Mouse (Mus musculus) cerebellum, adult 11-12 months (tissue): Measurements from ENCODE around the gene Espn.

Experiments
- DNase-seq: peaks from one replicate; pipeline ENCODE4 v3.0.0; 2022

The Espn gene

DNA sequence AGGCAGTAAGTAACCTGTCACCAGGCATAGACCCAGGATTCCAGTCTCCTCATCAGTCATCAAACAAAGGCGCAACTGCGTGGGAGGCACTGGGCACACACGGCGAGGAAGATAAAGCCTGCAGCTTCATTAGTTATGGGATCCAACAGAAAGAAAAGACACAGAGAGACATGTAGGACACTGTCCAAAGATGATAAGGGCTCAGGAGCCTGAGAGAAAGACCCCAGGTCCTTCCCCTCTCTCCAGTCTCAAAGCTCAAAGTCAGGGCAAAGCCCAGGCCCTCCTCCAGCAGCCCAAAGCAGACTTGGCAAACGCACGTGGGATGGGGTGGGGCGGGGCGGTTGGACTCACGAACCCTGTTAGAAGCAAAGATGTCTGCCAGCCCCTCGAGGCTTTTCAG is 6.7 kb downstream of the Espn start:
- DNase-seq = no peak

DNA sequence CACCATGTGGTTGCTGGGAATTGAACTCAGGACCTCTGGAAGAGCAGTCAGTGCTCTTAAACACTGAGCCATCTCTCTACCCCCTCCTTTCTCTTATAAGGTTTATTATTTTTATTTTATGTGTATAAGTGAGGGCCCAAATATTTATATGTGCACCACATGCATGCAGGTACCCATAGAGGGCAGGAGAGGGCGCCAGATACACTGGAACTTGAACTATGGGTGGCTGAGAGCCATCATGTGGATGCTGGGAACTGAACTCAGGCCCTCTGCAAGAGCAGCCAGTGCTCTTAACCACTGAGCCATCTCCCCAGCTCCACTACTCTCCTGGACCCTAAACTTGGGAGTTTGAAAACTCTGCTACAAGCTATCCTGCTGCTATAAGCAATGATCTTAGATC is 8.5 kb downstream of the Espn start:
- no peak for DNase-seq

DNA sequence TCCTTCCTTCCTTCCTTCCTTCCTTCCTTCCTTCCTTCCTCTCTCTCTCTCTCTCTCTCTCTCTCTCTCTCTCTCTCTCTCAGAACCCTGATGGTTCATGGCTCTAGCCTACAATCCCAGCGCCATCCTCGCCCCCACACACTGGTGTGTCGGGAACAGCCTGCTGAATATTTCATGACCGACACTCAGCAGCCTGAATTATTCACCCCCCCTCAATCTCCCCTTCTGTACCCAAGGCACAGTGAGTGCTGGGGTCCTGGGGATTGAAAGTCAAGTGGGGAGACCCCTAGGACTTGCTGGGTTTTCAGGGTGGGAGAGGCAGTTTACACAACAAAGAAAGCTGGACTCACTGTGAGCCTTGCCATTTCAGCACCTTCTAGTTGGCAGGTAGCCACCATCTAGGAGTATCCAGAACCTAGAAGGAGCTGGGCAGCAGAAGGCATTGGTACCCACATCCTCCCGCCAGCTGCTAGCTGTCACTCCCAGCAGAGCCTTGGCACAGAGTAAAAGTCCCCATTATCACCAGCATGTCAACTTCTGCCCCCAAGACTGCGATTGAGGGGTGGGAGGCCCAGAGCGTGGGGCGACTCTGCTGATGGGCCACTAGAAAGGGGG is 10.5 kb downstream of the Espn start:
- DNase-seq = no peak

DNA sequence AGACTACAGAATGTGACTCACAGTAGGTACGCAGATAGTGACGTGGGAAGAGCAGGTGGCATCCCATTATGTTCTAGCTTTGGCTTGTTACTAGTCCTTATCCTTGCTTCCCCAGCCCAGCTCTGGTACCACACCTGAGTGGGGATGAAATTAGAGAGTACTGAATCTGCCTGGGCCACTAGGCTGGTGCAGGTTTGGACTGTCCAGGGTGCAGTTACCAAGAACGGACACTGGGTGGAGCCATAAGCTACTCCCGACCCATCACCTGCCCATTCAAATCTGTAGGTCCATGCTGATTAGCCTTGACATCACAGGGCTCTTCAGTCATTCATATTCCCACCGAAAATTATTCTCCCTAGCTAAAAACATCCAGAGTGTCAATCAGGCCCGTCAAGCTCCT is 11.7 kb downstream of the Espn start:
- no peak for DNase-seq

DNA sequence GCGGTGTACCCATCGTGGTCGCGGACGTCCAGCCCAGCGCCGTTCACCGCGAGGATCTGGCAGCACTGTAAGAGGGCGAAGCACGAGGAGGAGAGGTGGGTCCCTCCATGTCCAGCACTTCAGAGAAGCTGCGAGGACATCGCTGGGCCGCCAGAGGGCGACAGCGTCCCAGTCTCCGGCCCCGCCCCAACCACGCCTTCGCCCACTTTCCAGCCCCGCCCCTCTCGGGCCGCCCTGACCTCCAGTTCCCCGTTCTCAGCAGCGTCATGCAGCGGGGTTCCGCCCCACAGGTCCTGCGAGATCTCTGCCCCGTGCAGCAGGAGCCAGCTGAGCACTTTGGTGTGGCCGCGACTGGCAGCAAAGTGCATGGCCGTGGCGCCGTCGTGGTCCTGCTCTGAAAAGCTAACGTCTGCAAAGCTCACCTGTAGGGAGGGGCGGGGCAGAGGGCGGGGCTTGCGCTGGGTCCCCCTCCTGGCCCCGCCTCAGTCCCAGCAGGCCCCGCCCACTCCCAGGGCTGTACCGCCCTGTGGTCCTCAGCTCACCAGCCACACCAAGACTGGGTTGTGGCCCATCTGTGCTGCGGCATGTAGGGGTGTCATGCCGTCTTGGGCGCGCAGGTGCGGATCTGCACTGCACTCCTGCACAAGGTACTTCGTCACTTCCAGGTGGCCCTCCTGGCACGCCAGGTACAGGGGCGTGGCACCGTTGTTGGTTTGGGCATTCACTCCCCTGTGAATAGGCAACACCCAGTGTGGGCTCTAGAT is 13.5 kb downstream of the Espn start:
- peak; percentile 80 for DNase-seq

DNA sequence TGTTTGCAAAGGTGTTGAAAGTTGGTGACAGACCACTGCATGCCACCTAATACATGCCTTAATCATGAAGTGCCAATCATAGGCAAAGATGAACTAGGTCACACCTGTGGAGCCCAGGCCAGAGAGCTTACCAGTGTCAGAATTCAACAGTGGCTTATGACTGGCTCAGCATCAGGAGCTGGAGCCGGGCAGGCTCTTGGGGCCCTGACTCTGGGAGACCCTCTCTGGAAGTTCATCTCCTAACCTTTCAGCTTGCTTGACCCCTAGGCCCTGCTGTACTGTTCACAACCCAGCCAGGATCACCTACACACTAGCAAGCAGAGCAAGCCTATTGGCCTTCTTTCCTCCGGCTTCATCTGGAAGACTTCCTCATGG is 15.3 kb downstream of the Espn start:
- DNase-seq = no peak

DNA sequence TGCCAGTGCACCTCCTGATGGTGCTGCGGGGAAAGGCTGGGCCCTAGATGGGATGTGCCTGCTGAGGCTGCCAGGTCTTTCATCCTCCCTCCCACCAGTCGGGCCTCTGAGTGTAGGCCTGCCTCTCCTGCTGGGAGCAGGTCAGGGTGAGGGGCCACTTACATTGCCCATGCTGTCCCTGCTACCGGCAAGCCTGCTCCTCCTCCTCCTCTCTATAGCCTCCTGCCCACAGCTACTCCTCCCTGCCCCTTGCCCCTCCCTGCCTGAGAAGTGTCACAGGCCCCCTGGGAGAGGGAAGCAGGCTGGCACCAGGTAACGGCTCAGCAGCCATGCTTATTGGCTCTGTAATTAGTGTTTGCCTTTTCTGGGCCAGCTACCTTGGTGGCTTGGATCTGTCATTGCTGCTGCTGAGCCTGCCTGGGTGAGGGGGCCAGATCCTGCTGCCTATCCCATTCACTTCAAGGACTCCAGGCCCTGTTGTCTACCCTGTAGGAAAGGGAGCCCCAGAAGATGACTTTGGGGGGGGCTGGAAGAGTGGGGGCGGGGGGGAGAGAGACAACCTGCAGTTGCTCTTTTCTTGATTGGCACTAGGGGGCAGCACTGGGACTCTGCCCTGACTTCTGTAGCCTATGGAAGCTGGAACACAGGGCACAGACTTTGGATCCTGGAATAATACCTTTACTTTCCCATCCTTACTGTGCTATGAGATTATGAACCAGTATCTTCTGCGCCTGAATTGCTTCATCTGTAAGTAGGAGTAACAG is 15.9 kb downstream of the Espn start:
- DNase-seq = no peak

DNA sequence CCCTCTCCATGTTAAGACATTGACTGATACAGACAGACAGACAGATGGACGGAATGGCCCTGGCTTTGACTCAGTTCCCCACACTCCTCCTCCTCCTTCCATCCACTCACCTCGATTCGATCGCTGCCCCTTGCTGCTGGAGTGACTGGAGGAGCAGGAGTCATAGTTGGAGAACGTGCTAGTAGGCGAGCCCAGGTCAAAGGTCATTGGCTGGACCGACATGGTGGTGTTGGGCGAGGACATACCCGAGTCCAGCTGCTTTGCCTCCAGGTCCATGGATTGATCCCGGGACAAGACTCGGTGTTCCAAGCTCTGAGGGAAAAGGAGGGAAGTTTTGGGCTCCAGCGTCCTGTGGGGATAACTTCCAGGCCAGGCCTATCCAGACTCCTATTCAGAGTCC is 16.8 kb downstream of the Espn start:
- DNase-seq = no peak

DNA sequence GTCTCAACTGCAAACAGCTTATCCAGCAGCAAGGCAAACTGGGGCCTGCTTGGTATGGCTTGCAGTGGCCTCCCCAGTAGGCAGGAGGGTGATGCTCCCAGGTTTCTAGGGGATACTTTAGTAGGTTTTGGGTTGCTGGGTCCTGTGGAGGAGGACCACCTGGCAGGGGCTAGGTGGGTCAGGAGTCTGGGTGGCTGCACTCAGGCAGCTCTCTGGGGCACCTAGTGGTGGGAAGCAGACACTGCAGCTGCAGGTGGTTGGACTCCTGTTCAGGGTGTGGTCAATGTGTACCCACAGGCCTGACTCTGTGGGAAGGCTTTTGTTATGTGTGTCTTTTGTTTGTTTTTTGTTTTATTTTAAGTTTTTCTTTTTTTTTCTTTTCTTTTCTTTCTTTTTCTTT is 17.7 kb downstream of the Espn start:
- no peak for DNase-seq

DNA sequence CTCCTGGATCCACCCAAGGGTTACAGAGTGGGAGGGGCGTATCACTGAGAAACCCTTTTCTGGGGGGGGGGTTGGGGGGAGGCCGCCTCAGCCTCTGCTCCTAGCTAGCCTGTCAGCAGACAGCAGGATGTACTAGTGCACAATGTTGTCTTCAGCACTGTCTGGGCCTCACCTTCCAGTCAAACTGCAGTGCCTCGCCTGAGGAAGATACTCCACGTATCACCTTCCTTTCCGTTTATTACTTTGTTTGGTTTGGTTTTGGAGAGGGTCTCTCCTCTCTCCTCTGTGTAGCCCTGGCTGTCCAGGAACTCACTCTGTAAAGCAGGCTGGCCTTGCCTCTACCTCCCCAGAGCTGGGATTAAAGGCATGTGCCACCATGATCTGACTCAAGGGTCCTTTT is 19.0 kb downstream of the Espn start:
- no peak for DNase-seq

DNA sequence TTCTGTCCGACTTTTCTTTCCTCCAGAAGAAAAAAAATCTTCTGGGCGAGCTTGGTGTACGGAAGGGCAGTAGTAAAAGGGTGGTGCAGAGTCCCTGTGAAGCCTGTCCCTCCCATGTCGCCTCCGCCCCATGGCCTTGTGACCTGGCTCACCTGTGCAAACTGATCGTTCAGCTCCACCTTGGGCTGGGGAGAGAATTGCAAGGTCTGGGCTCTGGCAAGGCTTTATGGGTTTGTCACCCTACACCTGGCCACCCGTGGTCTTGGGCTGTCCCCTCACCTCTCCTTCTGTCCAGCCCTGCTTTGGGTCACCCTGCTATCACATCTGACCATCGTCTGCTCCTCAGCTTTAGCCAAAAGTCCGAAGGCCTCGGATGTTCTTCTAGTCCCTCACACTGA is 19.4 kb downstream of the Espn start:
- no peak for DNase-seq

DNA sequence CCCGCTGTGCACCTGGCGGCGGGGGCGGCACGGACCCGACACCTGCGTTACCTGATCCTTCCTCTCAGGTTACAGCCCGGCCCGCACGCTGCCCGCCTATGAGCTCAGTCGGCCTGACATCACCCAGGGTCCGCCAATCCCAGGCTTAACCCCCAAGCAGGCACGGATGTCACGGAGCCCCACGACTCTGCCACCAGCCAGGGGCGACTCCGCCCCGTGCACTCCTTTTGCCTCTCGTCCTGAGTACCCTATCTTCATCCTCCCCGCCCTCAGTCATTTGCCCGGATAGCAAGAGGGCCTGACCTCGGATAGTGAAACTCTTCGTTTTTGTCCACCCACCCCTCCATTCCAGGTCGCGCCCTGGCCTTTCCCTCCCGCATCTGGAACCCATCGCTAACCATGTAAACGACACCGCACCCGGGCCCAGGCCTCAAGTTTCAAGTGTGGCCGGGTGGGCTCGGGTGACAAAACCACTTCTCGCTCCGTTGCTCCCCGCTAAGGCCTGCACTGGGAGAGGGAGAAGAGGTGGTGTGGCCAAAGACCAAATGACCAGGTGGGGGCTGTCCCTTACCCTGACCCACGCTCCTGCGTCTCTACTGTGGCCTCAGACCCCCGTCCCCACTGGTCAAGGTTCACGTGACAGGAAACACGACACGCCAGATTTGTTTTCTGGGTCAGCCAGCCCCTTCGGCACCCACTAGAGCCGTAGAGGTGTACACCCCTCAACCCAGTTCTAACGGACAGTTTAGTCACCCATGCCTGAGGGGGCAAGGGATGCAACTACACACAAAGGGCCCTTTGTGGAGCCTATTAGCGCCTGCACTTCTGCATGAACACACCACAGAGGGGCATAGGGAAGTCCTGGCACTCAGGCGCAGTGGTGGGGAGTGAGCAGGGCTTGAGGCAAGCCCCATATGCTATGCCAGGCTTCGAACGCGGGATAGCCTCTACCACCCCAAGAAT is 20.1 kb downstream of the Espn start:
- no peak for DNase-seq

DNA sequence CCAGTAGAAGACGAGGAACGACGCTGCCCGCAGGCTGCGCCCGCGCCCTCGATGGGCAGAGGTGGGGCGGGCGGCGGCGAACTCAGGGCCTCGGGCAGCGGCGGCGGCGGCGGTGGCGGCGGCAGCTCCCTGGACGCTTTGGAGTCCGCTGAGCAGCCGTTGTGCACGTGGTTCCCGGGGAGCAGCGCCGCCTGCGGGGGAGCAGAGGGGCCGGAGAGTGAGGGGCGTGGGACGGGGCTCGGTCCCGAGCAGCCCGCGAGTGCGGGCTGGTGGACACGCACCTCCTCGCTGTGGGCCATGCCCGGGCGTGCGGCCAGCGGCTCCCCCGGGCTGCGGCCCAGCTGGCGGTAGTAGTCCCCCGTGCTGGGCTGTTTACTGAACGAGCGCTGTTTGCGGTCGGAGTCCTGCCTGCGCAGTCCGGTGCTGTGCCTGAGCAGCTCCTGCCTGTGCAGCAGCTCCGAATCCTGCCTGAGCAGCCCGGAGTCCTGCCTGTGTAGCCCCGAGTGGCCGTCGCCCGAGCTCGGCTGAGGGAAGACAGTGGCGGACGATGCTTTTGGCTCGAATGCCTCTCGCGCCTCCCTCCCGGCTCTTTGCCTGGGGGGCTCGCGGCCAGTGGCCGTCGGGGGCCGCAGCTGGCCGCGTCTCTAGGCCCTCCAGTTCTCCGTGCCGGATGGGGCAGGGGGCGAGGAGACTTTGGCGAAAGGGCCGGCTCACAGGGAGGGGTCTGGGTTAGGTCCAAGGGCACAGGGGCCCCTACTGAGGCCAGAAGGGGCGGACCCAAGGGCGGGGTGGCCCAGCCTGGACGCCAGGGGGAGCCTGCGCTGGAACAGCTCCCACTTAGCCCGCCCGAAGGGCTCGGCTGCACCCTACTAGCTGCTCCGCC is 21.2 kb downstream of the Espn start:
- no peak for DNase-seq

DNA sequence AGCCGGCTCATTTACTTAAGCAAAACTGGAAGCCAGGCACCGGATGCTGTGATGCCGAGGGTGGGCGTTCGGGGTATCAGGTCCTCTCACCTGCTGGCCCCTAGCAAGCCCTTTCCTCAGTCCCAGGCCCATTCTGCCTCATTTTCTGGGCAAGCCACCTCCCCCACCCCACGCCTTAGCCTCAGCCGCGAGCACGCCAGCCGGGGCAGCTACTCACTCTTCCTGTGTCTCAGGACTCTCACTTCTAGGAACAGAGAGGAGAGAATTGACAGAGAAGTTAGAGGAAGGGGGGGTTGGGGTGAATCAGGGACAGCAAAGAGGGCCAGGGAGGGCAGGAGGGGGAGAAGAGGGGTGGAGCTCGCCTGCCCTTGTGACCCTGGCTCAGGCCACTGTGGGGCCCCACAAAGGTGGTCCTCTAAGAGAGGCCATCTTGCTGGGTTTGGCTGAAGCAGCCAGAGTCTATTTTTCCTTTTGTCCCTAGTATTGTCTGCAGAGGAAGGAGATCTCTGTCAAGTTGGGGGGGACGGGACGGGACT is 22.7 kb downstream of the Espn start:
- no peak for DNase-seq

DNA sequence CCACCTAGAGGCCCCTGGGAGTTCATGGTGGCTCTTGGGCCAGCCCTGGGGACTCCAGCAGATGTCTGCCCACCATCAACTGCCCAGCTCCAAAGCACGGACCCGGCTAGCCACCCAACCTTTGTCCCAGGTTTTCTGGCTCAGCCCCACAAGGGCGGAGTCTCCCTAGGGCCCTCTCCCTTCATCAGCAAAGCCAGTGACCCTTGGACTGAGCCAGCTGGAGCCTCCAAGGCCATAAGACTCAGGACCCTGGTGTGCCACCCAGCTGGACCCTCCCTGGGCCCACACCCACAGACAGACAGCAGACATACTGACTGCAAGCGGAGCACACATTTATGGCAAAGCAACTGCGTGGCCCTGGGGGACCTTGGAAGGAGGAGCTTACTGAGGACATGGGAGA is 23.4 kb downstream of the Espn start:
- DNase-seq = no peak

DNA sequence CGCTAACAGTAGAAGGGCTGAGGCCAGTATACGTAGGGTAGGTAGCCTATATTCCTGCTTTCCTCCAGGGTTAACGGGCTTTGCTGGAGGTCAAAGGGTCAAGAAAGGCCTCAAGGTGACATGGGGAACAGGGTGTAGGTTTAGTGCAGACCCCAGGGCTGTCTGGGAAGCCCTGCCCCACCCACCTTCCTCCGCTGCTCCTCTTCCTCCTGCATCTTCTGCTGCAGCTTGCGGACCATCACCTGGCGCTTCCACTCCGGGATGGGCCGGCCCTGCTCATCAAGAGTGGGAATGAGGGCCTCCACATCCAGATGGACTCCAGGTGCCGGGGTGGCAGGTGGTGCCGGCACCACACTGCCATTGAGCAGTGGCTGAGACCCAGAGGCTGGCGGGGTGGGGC is 24.3 kb downstream of the Espn start:
- no peak for DNase-seq

DNA sequence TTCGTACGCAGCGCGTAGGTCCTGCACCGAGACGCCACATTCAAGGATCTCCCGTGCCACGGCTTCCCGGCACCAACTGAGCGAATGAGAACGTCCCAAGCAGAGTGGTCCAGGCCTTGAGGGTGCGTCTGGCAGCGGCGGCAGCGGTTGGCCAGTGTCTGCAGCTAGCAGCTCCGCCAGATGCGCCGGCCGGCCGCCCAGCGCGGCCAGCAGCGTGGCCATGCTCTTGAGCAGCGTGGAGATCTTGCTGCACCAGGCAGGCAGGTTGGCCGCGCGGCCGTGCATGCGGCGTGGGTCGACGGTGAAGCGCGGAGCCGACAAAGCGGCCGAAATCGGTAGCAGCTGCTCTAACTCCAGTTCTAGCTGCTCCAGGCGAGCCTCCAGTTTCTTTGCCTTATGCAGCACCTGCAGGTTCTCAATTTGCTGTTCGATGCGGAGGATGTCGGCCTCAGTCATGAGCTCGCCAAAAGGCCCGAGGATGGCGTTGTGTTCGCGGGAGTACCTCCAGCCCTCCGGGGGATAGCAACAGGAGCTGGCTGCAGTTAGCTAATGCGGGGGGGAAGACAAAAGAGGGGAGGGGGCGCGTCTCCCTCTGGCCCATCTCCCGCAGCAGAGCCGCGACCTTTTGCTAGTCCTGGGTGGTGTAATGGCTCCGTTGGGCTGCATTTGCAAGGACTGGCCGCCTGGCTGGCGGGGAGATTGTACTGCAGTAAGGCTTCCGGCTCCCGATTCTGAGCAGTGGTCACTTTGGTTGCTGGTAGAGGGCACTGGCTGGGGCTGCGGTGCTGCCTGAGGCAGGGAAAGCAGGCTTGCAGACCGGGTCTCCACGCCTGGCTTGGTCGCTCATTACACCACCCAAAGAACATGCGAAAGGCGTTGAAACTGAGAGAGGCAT is 25.9 kb downstream of the Espn start:
- no peak for DNase-seq

DNA sequence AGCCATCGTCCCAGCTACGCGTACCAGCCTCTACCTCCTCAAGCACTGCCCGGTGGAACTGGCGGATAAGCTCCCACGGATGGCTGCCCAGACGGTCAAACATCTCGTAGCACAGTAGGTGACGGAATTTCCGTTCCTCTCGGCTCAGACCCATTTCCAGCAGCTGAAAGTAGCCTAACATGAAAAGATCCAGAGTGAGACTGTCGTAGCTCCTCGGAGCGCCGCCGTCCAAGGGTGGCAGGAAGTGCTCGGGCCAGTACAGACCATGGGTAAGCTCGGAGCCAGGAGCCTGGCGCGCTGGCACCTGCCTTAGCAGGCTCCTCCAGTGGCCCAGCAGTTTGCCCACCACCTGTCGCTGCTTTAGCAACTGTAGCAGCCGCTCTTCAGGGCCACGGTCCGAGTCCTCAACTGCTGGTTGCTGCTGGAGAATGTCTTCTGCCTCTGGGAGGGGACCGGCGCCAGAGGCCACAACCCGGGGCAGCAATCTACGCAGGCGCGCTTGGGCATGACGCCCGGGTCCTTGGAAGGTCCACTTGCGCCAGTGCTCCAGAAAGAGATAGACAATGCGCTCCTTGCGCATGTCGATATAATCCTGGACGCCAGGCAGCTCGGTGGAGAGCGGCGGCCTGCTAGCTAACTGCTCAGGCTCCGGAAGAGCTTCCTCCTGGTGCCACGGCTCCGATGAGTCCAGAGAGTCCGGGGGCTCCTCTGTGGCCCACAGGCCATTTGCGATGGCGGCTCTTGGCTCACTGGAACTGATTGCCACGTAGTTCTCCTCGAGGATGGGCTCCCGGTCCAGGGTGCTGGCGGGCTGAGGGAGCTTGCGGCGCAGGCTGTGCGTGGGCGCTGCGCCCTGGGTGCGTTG is 26.8 kb downstream of the Espn start:
- DNase-seq = peak; percentile 39

DNA sequence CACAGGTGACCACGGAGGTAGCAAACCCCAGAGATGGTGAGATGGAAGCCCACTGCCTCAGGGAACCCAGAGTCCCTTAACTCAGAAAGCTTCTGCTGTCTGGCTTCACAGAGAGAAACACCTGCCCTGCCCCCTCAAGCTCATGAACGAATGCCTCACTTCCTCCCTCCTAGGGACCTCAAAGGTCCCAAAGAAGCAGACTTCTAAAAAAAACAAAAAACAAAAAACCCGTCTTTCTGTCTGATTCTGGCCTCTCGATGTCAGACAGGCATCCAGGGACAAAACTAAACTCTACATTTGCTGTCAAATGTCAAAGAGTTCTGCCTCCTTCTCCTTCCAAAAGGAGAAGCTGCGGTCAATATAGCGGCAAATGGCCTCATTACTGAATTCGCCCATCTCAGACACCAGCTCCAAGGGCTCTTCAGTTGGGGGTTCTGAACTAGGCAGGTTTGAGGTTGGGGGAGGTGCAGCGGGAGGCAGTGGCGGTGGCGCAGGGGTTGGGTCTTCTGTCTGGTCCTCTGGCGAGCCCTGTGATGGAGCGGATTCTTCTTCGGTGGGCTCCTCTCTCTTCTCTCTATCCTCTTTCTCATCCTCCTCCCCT is 27.7 kb downstream of the Espn start:
- no peak for DNase-seq
